Comparison of ENCODE assay signal across 9 mouse cellular contexts in the genomic region with DNA sequence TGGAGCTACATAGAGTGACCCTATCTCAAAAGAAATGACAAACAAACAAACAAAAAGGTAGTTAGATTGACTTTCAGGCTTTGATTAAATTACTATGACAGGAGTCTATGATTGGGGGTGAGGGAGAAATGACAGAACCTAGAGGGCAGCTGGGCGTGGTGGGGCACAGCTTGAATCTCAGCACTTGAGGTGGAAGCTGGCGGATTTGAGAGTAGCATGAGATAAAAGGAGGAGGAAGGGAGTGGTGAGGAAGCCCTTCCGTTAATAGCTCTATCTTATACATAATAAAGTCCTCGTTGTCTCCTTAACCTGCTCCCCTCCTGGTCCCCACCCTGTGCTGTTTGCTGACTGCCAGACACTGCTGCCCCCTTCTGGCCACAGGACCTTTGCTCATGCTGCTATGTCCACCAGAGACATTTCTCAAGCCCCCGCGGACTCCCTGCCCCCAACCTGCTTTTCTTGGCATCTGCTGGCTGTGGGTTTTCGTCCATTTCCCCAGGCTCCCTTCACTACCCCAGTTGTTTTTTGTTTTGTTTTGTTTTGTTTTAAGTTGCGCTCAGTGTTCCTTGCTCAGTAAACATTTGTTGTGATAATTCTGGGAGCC. TPM values are rescaled to one million over a fixed set of nuclear protein-coding genes. Genes with fewer than 3 reads are reported as not detected.
DNase-seq lines count a peak whose midpoint lies in the region; ATAC-seq and TF ChIP-seq lines count a peak whose summit lies in the region.
"Had no signal": no experiment of that assay in that cellular context is flagged by ENCODE, and none has a peak within 500 bp of the region (broad histone marks: within the 10 kb centered on the region; RNA-seq: fewer than 3 reads in every experiment).

No protein-coding gene starts in this region.

- H3K9ac ChIP-seq in forebrain, embryonic 13.5 days, result no peak overlapping the region
- H3K9ac ChIP-seq in forebrain, embryonic 16.5 days (replicated peaks; ENCODE audit: low read depth, low read length), result no peak overlapping the region
- no peak overlapping the region for H3K9ac ChIP-seq in liver, embryonic 16.5 days (ENCODE audit: low read depth, low read length)

- WGBS in forebrain, embryonic 13.5 days, result 32% methylated on average over 8 of the region's 8 CpGs
- 30% methylated on average over 8 of the region's 8 CpGs for WGBS in forebrain, embryonic 16.5 days
- WGBS in liver, embryonic 16.5 days (ENCODE audit: insufficient replicate concordance), result 18% methylated on average over 8 of the region's 8 CpGs
- WGBS in small intestine, adult 2 months, result 17% methylated on average over 8 of the region's 8 CpGs

- no peak overlapping the region for H3K4me2 ChIP-seq in forebrain, embryonic 13.5 days
- H3K4me2 ChIP-seq in forebrain, embryonic 16.5 days (ENCODE audit: low read length), result no peak overlapping the region
- no peak overlapping the region for H3K4me2 ChIP-seq in liver, embryonic 16.5 days (ENCODE audit: low read depth, low read length)

- no peak overlapping the region for H3K4me3 ChIP-seq in forebrain, embryonic 13.5 days
- H3K4me3 ChIP-seq in forebrain, embryonic 16.5 days (replicated peaks; ENCODE audit: low read length), result no peak overlapping the region
- no peak overlapping the region for H3K4me3 ChIP-seq in liver, embryonic 16.5 days (ENCODE audit: low read depth, low read length)
- H3K4me3 ChIP-seq in small intestine, adult 2 months (ENCODE audit: low read depth, low read length), result no peak overlapping the region

- no peaks in the 10 kb centered on the region for H3K27me3 ChIP-seq in forebrain, embryonic 13.5 days
- H3K27me3 ChIP-seq in forebrain, embryonic 16.5 days (replicated peaks; ENCODE audit: control insufficient read depth, insufficient read depth, low read length), result no peaks in the 10 kb centered on the region
- no peaks in the 10 kb centered on the region for H3K27me3 ChIP-seq in liver, embryonic 16.5 days (ENCODE audit: control insufficient read depth, insufficient read depth, low read depth, low read length)
- H3K27me3 ChIP-seq in small intestine, adult 2 months (ENCODE audit: control insufficient read depth, insufficient read depth, low read length), result no peaks in the 10 kb centered on the region

- no peak overlapping the region for H3K27ac ChIP-seq in forebrain, embryonic 13.5 days
- H3K27ac ChIP-seq in forebrain, embryonic 16.5 days (ENCODE audit: low read length), result no peak overlapping the region
- no peak overlapping the region for H3K27ac ChIP-seq in liver, embryonic 16.5 days (ENCODE audit: low read length)
- no peak overlapping the region for H3K27ac ChIP-seq in small intestine, adult 2 months (ENCODE audit: insufficient read depth, low read depth, low read length)
- H3K27ac ChIP-seq: macrophage had no signal

- TF ChIP-seq POLR2A in small intestine, adult 2 months (IDR thresholded peaks at IDR 0.05; ENCODE audit: low read depth, low read length), result no peak

- 0 out of 2 replicates have a peak, but pooled peaks have one; percentile 41 for ATAC-seq in forebrain, embryonic 13.5 days
- no peak; the same call in 1 of the 2 replicates for ATAC-seq in forebrain, embryonic 16.5 days
- ATAC-seq in granulocyte monocyte progenitor cell, adult 5-6 weeks (replicated peaks; ENCODE audit: poor library complexity, severe bottlenecking), result peak; percentile 92
- 0 out of 2 replicates have a peak, but pooled peaks have one; percentile 45 for ATAC-seq in liver, embryonic 16.5 days (ENCODE audit: low read depth)

- H3K4me1 ChIP-seq in forebrain, embryonic 13.5 days, result no peaks in the 10 kb centered on the region
- H3K4me1 ChIP-seq in forebrain, embryonic 16.5 days (replicated peaks; ENCODE audit: control insufficient read depth, insufficient read depth, low read length), result no peaks in the 10 kb centered on the region
- H3K4me1 ChIP-seq in liver, embryonic 16.5 days (ENCODE audit: control insufficient read depth, low read depth, low read length), result no peaks in the 10 kb centered on the region
- peaks cover 9% of the 10 kb centered on the region for H3K4me1 ChIP-seq in small intestine, adult 2 months (ENCODE audit: control insufficient read depth, insufficient read depth, insufficient read length, low read length)

- TF ChIP-seq CTCF in small intestine, adult 2 months (IDR thresholded peaks at IDR 0.05; ENCODE audit: extremely low read depth, insufficient read length, insufficient replicate concordance, low read depth, low read length), result peak; percentile 82

- H3K9me3 ChIP-seq in forebrain, embryonic 13.5 days (replicated peaks), result no peaks in the 10 kb centered on the region
- no peaks in the 10 kb centered on the region for H3K9me3 ChIP-seq in forebrain, embryonic 16.5 days (ENCODE audit: control insufficient read depth, low read length)
- no peaks in the 10 kb centered on the region for H3K9me3 ChIP-seq in liver, embryonic 16.5 days (replicated peaks; ENCODE audit: control insufficient read depth, low read length)

- peak; percentile 90 for DNase-seq in A20 (ENCODE audit: low read depth, low spot score)
- peak; percentile 86 for DNase-seq in WW6 (ENCODE audit: low read depth, low spot score)
- no peak for DNase-seq in right cerebral cortex, postnatal 25 days

- H3K36me3 ChIP-seq in forebrain, embryonic 13.5 days (ENCODE audit: poor library complexity, severe bottlenecking), result no peaks in the 10 kb centered on the region
- H3K36me3 ChIP-seq in forebrain, embryonic 16.5 days (ENCODE audit: control insufficient read depth, insufficient read depth), result no peaks in the 10 kb centered on the region
- H3K36me3 ChIP-seq in liver, embryonic 16.5 days (ENCODE audit: control insufficient read depth, insufficient read depth), result no peaks in the 10 kb centered on the region
- H3K36me3 ChIP-seq in small intestine, adult 2 months (ENCODE audit: control insufficient read depth, insufficient read depth, low read length), result no peaks in the 10 kb centered on the region

RNA-seq across cellular contexts. Expression of gene Upk1a, which starts 4.8 kb away (rescaled TPM):
- 0.19 and 0.37 TPM in 2 replicates for polyA plus RNA-seq in forebrain, embryonic 13.5 days (2015; fragmentation: Nextera tagmentation; extraction: Ambion mirVana)
- 0.34 and 0.40 TPM in 2 replicates for polyA plus RNA-seq in forebrain, embryonic 16.5 days (2015; fragmentation: Nextera tagmentation; extraction: Ambion mirVana)
- 3.4 TPM in 1 of 2 replicates, not detected in the other for total RNA-seq in granulocyte monocyte progenitor cell, adult 5-6 weeks (2014; fragmentation: Nextera tagmentation)
- not detected in 2 replicates for total RNA-seq in granulocyte monocyte progenitor cell, adult 5-6 weeks (2017)
- 0.08 and 0.09 TPM in 2 replicates for polyA plus RNA-seq in liver, embryonic 16.5 days (2015; fragmentation: Nextera tagmentation; extraction: Ambion mirVana)
- polyA plus RNA-seq in small intestine, adult 2 months (2012; rRNA removed), result 7.6 and 8.2 TPM in 2 replicates

RNA-seq across cellular contexts. Expression of gene Zbtb32, which starts 9.1 kb away (rescaled TPM):
- polyA plus RNA-seq in forebrain, embryonic 13.5 days (2015; fragmentation: Nextera tagmentation; extraction: Ambion mirVana), result 0.34 and 0.43 TPM in 2 replicates
- 0.22 and 0.23 TPM in 2 replicates for polyA plus RNA-seq in forebrain, embryonic 16.5 days (2015; fragmentation: Nextera tagmentation; extraction: Ambion mirVana)
- not detected in 2 replicates for total RNA-seq in granulocyte monocyte progenitor cell, adult 5-6 weeks (2014; fragmentation: Nextera tagmentation)
- total RNA-seq in granulocyte monocyte progenitor cell, adult 5-6 weeks (2017), result not detected in 2 replicates
- polyA plus RNA-seq in liver, embryonic 16.5 days (2015; fragmentation: Nextera tagmentation; extraction: Ambion mirVana), result 0.21 and 0.34 TPM in 2 replicates
- 0.52 and 1.6 TPM in 2 replicates for polyA plus RNA-seq in small intestine, adult 2 months (2012; rRNA removed)

RNA-seq across cellular contexts. Expression of gene Cox6b1, which starts 18.1 kb away (rescaled TPM):
- polyA plus RNA-seq in forebrain, embryonic 13.5 days (2015; fragmentation: Nextera tagmentation; extraction: Ambion mirVana), result 944 and 1,056 TPM in 2 replicates
- 860 and 869 TPM in 2 replicates for polyA plus RNA-seq in forebrain, embryonic 16.5 days (2015; fragmentation: Nextera tagmentation; extraction: Ambion mirVana)
- total RNA-seq in granulocyte monocyte progenitor cell, adult 5-6 weeks (2014; fragmentation: Nextera tagmentation), result 436 and 560 TPM in 2 replicates
- 470 and 484 TPM in 2 replicates for total RNA-seq in granulocyte monocyte progenitor cell, adult 5-6 weeks (2017)
- polyA plus RNA-seq in liver, embryonic 16.5 days (2015; fragmentation: Nextera tagmentation; extraction: Ambion mirVana), result 566 and 597 TPM in 2 replicates
- polyA plus RNA-seq in small intestine, adult 2 months (2012; rRNA removed), result 459 and 585 TPM in 2 replicates

RNA-seq across cellular contexts. Expression of gene Kmt2b, which starts 19.3 kb away (rescaled TPM):
- polyA plus RNA-seq in forebrain, embryonic 13.5 days (2015; fragmentation: Nextera tagmentation; extraction: Ambion mirVana), result 11.6 and 14.1 TPM in 2 replicates
- 8.7 and 15.6 TPM in 2 replicates for polyA plus RNA-seq in forebrain, embryonic 16.5 days (2015; fragmentation: Nextera tagmentation; extraction: Ambion mirVana)
- 48.1 and 64.3 TPM in 2 replicates for total RNA-seq in granulocyte monocyte progenitor cell, adult 5-6 weeks (2014; fragmentation: Nextera tagmentation)
- 5.9 and 9.5 TPM in 2 replicates for total RNA-seq in granulocyte monocyte progenitor cell, adult 5-6 weeks (2017)
- 2.7 and 3.5 TPM in 2 replicates for polyA plus RNA-seq in liver, embryonic 16.5 days (2015; fragmentation: Nextera tagmentation; extraction: Ambion mirVana)
- polyA plus RNA-seq in small intestine, adult 2 months (2012; rRNA removed), result 21.4 and 38.1 TPM in 2 replicates

RNA-seq across cellular contexts. Expression of gene Etv2, which starts 27.8 kb away (rescaled TPM):
- not detected in 2 replicates for polyA plus RNA-seq in forebrain, embryonic 13.5 days (2015; fragmentation: Nextera tagmentation; extraction: Ambion mirVana)
- polyA plus RNA-seq in forebrain, embryonic 16.5 days (2015; fragmentation: Nextera tagmentation; extraction: Ambion mirVana), result not detected in 2 replicates
- not detected in 2 replicates for total RNA-seq in granulocyte monocyte progenitor cell, adult 5-6 weeks (2014; fragmentation: Nextera tagmentation)
- total RNA-seq in granulocyte monocyte progenitor cell, adult 5-6 weeks (2017), result not detected in 2 replicates
- not detected in 2 replicates for polyA plus RNA-seq in liver, embryonic 16.5 days (2015; fragmentation: Nextera tagmentation; extraction: Ambion mirVana)
- polyA plus RNA-seq in small intestine, adult 2 months (2012; rRNA removed), result 0.11 TPM in 1 of 2 replicates, not detected in the other
- polyA plus RNA-seq: macrophage had no signal
